Mouse (Mus musculus) right cerebral cortex, postnatal 14 days (tissue): ENCODE data around the gene Efna1.
A peak's percentile ranks its signal among the peaks of the same experiment; 100 is the strongest.

Source experiments
- DNase-seq: peaks from one replicate; pipeline ENCODE4 v3.0.0; 2022

The Efna1 gene

DNA sequence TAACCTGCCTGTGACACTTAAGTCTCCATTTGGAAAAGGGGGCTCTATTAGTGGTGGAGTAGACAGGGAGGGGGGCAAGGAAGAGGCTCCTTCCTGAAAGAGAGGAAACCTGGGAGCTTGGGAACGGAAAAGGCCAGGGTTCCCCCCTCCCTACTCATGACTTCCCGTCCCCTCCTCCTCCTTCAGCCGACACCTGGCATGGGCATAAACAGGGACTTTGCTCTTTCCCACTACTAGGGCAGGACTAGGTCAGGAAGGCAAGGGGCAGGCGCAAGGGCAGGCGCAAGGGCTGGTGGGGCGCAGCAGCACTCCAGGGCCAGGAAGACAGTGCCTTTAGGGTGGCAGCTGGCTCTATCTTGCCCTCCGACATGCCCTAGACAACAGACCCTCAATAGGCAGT is 2.8 kb downstream of the Efna1 start:
- DNase-seq = no peak

DNA sequence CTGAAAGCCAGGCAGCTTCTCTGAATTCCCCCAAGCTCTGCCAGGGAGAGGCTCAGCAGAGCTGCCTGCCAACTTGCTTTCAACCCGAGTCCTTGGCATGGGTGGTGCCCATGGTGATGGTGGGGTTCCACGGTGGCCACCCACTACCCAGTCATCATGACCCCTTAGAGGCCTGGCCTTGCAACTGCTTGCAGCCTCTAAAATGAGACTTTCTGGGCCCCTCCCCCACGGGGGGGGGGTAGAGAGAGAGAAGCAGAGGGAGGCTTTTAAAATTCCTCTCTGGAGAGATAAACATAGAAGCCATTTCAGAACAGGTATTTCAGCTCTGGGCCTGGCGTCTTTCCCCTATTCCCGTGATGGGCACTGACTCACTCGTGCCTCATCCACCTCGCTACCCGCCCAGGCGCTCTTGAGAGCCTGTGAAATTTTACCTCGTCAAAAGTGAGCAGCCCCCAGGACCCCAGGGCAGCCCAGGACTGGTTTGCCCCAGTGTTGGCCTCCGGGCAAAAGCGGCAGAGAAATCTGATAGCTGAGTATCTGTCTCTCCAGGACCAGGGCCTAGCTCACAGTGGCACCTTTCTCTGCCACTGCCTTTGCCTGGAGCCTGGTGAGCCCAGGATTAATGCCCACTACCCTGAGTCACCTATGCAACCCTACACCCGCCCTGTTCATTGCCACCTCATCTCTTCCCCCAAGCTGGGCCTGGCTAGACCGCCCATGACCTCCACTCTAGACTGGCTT is 3.5 kb downstream of the Efna1 start:
- no peak for DNase-seq

- DNase-seq = no peak
Measured at GRCm38 (mm10) chr3:89276061-89276460, 4.9 kb downstream of the Efna1 start.

- DNase-seq = no peak
Measured at GRCm38 (mm10) chr3:89271760-89272159, 9.2 kb downstream of the Efna1 start.

DNA sequence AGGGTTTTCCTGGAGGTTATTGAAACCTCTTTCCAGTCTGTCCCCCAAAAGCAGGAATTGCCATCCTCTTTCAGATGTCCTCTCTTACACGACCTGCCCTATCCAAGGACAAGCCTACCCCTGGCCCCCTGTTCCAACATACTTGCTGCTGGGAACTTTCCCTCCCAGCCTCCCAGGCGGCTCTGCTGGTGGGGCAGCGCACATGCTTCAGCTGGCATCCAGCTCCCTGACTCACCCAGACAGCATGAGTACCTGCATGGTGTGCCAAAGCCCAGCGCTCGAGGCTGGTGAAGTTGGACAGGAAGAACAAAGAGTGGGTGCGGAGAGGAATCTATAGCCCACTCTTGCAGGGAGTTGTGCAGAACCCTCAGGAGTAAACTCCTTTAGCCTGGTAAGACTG is 10.1 kb downstream of the Efna1 start:
- DNase-seq = peak; percentile 58

DNA sequence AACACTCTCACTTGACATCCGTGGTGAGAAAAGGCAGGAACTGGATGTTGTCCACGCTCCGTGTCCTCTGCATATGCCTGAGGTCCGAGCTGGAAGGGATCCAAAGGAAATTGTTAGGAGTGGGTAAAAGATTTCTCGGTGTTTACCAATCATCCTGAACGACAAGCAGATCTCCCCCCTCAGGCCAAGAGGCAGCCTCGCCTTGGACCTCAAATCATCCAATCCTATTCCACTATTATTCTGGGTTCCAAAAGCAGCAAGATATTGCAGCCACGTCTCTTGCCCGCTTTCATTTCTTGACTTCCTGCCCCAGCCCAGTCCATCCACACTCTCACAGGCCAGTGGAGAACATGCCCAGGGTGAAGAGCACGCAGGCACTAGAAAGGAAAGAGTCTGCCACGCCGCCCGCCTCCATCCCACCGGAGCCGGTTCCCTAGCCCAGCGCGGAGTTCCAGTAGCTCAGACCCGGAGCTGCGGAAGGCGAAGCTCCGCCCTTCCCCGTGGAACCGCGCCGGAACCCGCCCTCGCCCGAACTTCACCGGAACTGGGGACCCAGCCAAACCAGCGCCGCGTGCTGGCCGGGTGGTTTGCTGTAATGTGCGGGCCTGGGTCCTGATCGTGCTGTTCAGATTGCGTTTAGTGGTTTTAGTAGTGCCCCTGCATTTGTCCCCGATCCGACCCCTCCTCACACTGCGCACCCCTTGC is 10.7 kb downstream of the Efna1 start, which contains the start of gene Slc50a1:
Gene Slc50a1, minus strand, starts transcription at position 520 of the 705 bp plus-strand sequence.
- peak; percentile 87 for DNase-seq

DNA sequence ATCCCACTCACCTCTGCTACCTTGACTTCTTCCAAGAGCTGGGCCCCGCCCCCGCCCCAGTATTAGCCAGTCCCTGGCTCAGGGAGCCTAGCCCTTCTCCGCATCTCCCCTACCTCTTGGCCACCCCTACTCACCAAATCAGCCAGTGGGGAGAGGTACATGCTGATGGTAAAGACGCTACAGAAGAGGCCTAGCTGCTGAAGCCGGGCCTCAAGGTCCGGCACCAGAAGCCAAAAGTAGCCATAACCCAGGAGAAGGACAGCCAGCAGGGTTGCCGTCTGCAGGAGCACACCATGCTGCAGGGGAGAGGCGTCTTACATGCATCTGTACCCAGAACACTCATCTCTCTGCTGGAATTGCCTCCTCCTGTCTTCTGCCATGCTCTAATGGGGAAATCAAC is 12.0 kb downstream of the Efna1 start:
- no peak for DNase-seq

DNA sequence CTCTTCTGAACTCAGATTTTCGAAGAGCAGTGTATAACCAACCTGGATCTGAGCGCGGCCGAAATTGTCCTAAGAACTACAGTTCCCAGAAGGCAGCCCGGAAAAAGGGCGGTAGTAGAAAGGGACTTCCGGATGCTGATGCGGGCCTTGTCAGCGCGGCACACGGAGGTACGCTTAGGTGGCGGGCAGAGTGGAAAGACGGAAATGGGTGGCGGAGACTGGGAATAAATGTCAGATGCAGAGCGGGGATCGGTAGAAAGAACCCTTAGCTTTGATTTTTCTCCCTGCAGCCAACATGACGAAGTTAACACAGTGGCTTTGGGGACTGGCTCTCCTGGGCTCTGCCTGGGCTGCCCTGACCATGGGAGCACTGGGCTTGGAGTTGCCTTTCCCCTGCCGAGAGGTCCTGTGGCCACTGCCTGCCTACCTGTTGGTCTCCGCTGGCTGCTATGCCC is 14.5 kb downstream of the Efna1 start:
- peak; percentile 78 for DNase-seq

GRCm38 (mm10) chr3:89262417-89262816 is 18.5 kb downstream of the Efna1 start:
- no peak for DNase-seq

DNA sequence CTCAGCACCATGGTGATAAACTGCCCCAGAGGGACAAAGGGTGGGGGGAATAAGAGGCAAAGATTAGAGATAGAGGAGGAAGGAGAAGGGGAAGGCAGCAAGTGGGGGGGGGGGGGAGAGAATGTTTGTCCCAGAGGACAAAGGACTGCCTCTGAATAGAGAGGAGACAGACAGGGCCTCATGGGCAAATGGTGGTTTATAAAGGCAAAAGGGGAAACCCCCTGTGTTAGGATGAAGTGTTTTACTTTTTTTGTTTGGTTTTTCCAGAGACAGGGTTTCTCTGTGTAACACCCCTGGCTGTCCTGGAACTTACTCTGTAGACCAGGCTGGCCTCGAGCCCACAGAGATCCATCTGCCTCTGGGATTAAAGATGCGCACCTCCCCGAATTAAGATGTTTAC is 20.7 kb downstream of the Efna1 start:
- no peak for DNase-seq

- DNase-seq = no peak
Measured at GRCm38 (mm10) chr3:89259076-89259475, 21.9 kb downstream of the Efna1 start, which contains the start of gene Dpm3. TSS of gene Dpm3 (plus strand) at chr3:89259358.

- no peak for DNase-seq
Measured at GRCm38 (mm10) chr3:89256177-89256576, 24.8 kb downstream of the Efna1 start.

DNA sequence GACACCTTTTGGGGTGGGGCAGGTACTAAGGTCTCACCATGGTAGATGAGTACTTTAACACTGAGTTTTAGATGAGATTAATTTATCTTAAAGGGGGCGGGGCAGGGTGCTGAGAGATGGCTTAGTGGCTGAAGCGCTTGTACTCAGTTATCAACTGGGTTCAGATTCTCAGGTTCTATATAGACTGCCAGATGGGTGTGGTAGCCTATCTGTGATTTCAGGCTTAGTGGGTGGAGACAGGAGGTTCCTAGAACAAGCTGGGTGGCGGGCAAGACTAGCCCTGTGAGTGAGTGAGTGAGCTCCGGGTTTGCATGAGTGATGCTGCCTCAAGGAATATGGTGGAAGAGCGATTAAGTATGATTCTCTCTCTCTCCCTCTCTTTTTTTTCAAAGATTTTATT is 25.9 kb downstream of the Efna1 start:
- no peak for DNase-seq

DNA sequence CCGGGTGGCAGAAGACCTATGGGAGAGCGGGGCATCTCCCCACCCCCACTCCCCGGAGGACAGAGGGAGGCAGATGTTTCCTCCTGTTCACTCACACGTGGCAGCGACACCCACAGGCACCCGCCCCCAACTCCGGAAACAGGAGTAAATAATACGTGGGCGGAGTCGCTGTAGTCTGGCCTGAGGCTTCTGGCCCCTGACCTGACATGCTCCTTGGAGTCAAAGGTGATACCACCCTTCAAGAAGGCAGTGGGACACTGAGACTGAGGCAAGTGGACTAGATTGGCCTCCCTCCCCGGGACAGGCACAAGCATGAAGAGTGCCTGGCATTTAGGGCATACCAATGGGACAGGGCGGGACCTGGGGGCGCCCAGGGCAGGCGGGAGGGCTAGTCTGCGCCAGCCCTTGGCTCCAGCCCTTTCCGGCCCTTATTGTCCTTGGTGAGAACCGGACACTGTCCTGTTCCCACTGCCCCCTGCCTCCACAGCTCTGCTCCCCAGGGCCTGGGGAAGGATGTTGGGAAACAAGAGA is 29.5 kb downstream of the Efna1 start:
- no peak for DNase-seq

- DNase-seq = no peak
Measured at GRCm38 (mm10) chr3:89250435-89251040, 30.4 kb downstream of the Efna1 start.

DNA sequence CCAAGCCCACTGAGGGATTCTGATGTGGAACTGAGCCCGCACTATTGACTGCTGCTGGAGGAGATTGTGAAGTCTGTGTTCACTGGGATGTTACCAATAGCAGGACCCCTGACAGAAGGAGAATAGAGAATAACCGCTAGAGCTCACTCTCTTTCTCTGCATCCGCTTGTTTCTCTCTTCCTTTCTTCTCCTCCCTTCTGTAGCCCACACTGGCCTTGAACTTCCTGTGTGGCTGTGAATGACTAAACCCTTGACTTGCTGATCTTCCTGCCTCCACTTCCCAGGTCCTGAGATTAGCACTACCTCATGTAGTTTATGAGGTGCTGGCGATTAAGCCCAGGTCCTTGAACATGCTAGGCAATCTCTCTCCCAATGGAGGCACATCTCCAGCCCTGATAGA is 33.5 kb downstream of the Efna1 start:
- DNase-seq = no peak

DNA sequence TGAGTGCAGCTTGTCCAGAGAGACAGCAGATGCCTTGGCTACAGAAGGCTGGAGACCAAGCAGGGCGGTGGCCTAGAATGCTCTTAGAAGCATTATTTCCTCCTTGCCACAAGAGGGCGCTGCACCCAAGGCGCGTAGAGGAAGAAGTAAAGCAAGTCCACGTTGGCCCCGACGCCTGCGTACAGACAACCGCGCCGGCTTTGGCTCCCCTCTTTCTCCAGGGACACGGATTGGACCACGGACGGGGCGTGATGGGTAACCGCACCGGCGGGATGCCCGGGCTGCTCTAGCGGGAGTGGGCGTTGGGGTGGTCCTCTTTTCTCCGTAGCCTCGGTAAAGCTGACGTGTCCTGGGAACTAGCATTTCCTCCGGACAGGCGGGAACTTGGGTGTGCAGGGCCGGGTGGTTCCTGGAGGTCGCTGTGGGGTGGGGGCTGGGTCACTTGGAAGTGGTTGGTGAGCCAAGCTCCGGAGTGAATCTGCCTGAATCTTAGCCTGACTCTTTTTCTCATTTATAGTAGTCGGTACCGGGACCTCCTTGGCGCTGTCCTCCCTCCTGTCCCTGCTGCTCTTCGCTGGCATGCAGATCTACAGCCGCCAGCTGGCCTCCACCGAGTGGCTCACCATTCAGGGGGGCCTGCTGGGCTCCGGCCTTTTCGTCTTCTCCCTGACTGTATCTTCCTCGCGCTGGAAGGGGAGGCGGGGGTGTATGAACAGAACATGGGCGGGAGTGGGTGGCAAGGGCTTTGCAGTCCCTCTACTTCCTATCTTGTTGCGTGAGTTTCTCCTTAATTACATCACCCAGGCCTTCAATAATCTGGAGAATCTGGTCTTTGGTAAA is 34.5 kb downstream of the Efna1 start, which contains the start of gene Trim46:
Gene Trim46, minus strand, starts transcription at position 49 of the 840 bp plus-strand sequence.
- DNase-seq = peak; percentile 93

GRCm38 (mm10) chr3:89245688-89246171 is 35.2 kb downstream of the Efna1 start, which contains the start of gene Krtcap2:
TSS of gene Krtcap2 (plus strand) at chr3:89245966.
- DNase-seq = peak; percentile 75

DNA sequence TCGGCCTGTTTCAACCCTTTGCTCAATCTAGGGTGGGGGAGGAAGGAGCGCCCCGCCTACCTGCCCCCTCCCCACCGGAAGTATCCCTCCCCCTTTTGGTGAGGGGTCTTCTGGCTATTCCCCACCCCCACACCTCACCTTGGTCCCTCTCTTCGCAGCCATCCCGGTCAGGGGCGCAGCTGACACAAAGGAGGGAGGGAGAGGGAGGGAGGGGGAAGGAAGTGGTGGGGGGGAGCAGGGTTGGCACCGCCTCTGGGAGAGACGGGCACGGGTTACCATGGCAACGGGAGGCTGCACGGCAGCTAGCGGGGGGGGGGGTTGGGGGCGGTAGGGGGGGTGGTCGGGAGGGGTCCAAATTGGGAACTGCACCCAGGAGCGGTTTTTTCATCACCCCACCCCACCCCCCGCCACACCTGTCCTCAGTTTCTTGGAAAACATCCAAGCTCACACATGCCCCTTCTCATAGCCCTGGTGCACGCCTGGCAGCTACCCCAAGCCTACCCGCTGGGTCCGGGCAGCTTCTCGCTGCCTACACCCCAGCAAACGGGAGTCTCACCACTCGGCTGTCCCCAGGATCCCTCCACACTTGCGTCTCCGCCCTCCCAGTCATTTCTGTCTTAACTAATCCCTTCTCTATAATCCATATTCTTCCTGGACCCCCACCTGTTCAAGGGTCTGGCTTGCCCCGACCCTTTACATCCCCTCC is 35.8 kb downstream of the Efna1 start:
- DNase-seq = peak; percentile 92

- DNase-seq = peak; percentile 62
Measured at GRCm38 (mm10) chr3:89244158-89244981, 36.6 kb downstream of the Efna1 start.

DNA sequence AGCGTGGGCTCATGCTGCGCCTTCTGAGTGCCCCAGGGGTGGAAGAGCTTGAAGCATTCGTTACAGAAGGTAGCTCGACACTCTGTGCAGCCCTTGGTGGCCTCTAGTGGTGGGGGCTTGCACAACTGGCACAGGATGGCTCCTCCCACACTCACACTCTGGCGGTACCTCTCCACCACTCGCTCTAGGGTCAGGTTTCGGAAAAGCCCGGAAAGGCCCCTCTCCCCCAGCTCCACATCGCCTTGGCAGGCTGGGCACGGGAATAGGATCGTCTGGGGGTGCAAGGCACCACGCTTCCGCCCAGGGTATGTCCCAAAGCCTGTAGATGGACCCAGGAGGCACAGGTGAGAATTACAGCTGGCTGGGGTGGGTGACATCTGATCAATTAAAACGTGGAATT is 37.3 kb downstream of the Efna1 start:
- DNase-seq = no peak
